Mouse (Mus musculus) limb, embryonic 10.5 days (tissue): ENCODE data around the gene Jarid2. TPM values are rescaled to one million over a fixed set of nuclear protein-coding genes. Genes with fewer than 3 reads are reported as not detected.
"Not testable (repeated sequence)": the region's sequence is repeated elsewhere in the genome, so short reads cannot be mapped to it uniquely, and the experiment has no call there.

Experiments used
- DNase-seq: peaks from one replicate; pipeline ENCODE4 v3.0.0-alpha.2; 2017; ENCODE audit warnings: low spot score
- H3K27ac ChIP-seq: fragments of 300-500 bp; sonication (generic); 2 replicates; pipeline ENCODE4 v1.5.1; 2016; ENCODE audit warnings: mild to moderate bottlenecking
- H3K27me3 ChIP-seq: fragments of 300-500 bp; sonication (generic); 2 replicates; pipeline ENCODE4 v1.6.1; 2016; ENCODE audit warnings: low read depth, mild to moderate bottlenecking; ENCODE audit not compliant: poor library complexity, severe bottlenecking
- H3K36me3 ChIP-seq: fragments of 300-500 bp; sonication (generic); 2 replicates; pipeline ENCODE4 v1.6.1; 2016; ENCODE audit warnings: mild to moderate bottlenecking, moderate library complexity
- H3K4me1 ChIP-seq: fragments of 300-500 bp; sonication (generic); 2 replicates; pipeline ENCODE4 v1.6.1; 2016
- H3K4me3 ChIP-seq: fragments of 300-500 bp; sonication (generic); 2 replicates; pipeline ENCODE4 v1.5.1; 2016; ENCODE audit warnings: mild to moderate bottlenecking, moderate library complexity
- H3K9me3 ChIP-seq: fragments of 300-500 bp; sonication (generic); replicated peaks from 2 replicates; pipeline ENCODE4 v1.6.1; 2016; ENCODE audit warnings: mild to moderate bottlenecking
- WGBS: fragments of 180-500 bp; shearing (Covaris S2); methylation state at CpG from one replicate; pipeline ENCODE4 v1.1.7; 2016; 5-methylcytosine and 5-hydroxymethylcytosine counted together
- polyA plus RNA-seq: library from polyadenylated mRNA; unstranded; fragments of >200 nt; fragmentation: Nextera tagmentation; extraction: Ambion mirVana; gene quantifications from 2 replicates; pipeline ENCODE4 v1.2.1, GENCODE M21; 2016

The Jarid2 gene
- polyA plus RNA-seq, 1 experiment from 2014 or later = 56.6 TPM

GRCm38 (mm10) chr13:44711882-44712281 is 17.4 kb upstream of the Jarid2 start:
- Histone ChIP-seq H3K27me3 (no peaks in the 10 kb centered on the region), H3K4me1 (peaks cover 31% of the 10 kb centered on the region), H3K36me3 (no peaks in the 10 kb centered on the region), H3K4me3 (no peak overlapping the region), H3K9me3 (no peaks in the 10 kb centered on the region), H3K27ac (no peak overlapping the region)
- no peak for DNase-seq
- WGBS = 22% methylated on average over 1 of the region's 1 CpGs

- no peaks in the 10 kb centered on the region for H3K27me3 ChIP-seq
- H3K9me3 ChIP-seq = no peaks in the 10 kb centered on the region
- H3K4me1 ChIP-seq = peaks cover 22% of the 10 kb centered on the region
- H3K36me3 ChIP-seq = no peaks in the 10 kb centered on the region
- 41% methylated on average over 10 of the region's 10 CpGs for WGBS
- no peak overlapping the region for H3K27ac ChIP-seq
- no peak overlapping the region for H3K4me3 ChIP-seq
- DNase-seq = no peak
Measured at GRCm38 (mm10) chr13:44715187-44715885, 13.9 kb upstream of the Jarid2 start.

GRCm38 (mm10) chr13:44717838-44718237 is 11.4 kb upstream of the Jarid2 start:
- Histone ChIP-seq H3K9me3 (no peaks in the 10 kb centered on the region), H3K27me3 (no peaks in the 10 kb centered on the region), H3K4me3 (no peak overlapping the region), H3K27ac (no peak overlapping the region), H3K4me1 (peaks cover 3% of the 10 kb centered on the region), H3K36me3 (no peaks in the 10 kb centered on the region)
- no peak for DNase-seq
- 94% methylated on average over 9 of the region's 9 CpGs for WGBS

- not testable (repeated sequence) for H3K27me3 ChIP-seq, DNase-seq, H3K36me3 ChIP-seq, H3K27ac ChIP-seq, H3K4me3 ChIP-seq, H3K4me1 ChIP-seq, H3K9me3 ChIP-seq
- WGBS = 92% methylated on average over 5 of the region's 5 CpGs
Measured at GRCm38 (mm10) chr13:44718465-44718864, 10.8 kb upstream of the Jarid2 start.

- Histone ChIP-seq H3K27ac (no peak overlapping the region), H3K4me1 (peaks cover 3% of the 10 kb centered on the region), H3K36me3 (no peaks in the 10 kb centered on the region), H3K27me3 (no peaks in the 10 kb centered on the region), H3K4me3 (no peak overlapping the region), H3K9me3 (no peaks in the 10 kb centered on the region)
- 91% methylated on average over 1 of the region's 1 CpGs for WGBS
- no peak for DNase-seq
Measured at GRCm38 (mm10) chr13:44720094-44720493, 9.2 kb upstream of the Jarid2 start.

- no peaks in the 10 kb centered on the region for H3K9me3 ChIP-seq
- WGBS = 86% methylated on average over 5 of the region's 5 CpGs
- no peaks in the 10 kb centered on the region for H3K4me1 ChIP-seq
- no peak overlapping the region for H3K27ac ChIP-seq
- DNase-seq = no peak
- no peaks in the 10 kb centered on the region for H3K27me3 ChIP-seq
- no peak overlapping the region for H3K4me3 ChIP-seq
- H3K36me3 ChIP-seq = no peaks in the 10 kb centered on the region
Measured at GRCm38 (mm10) chr13:44721891-44722547, 7.3 kb upstream of the Jarid2 start.

GRCm38 (mm10) chr13:44723522-44723921 is 5.8 kb upstream of the Jarid2 start:
- WGBS = 87% methylated on average over 9 of the region's 9 CpGs
- DNase-seq, H3K27me3 ChIP-seq, H3K4me3 ChIP-seq, H3K4me1 ChIP-seq, H3K27ac ChIP-seq, H3K9me3 ChIP-seq, H3K36me3 ChIP-seq: not testable (repeated sequence)

- Histone ChIP-seq H3K27me3 (no peaks in the 10 kb centered on the region), H3K9me3 (no peaks in the 10 kb centered on the region), H3K4me3 (no peak overlapping the region), H3K27ac (no peak overlapping the region), H3K4me1 (peaks cover 22% of the 10 kb centered on the region), H3K36me3 (no peaks in the 10 kb centered on the region)
- 46% methylated on average over 1 of the region's 1 CpGs for WGBS
- no peak for DNase-seq
Measured at GRCm38 (mm10) chr13:44728145-44728880, 961 bp upstream of the Jarid2 start.

- no peaks in the 10 kb centered on the region for H3K9me3 ChIP-seq
- H3K36me3 ChIP-seq = no peaks in the 10 kb centered on the region
- peak overlapping the region; percentile 71 for H3K4me3 ChIP-seq
- H3K4me1 ChIP-seq = peaks cover 38% of the 10 kb centered on the region
- WGBS = under 1% methylated on average over 84 of the region's 87 CpGs
- peak overlapping the region; percentile 97 for H3K27ac ChIP-seq
- no peaks in the 10 kb centered on the region for H3K27me3 ChIP-seq
- peak; percentile 98 for DNase-seq
Measured at GRCm38 (mm10) chr13:44730146-44730864, 1.0 kb downstream of the Jarid2 start.

- Histone ChIP-seq H3K4me1 (peaks cover 46% of the 10 kb centered on the region), H3K36me3 (no peaks in the 10 kb centered on the region), H3K4me3 (peak overlapping the region; percentile 71), H3K27ac (peak overlapping the region; percentile 97), H3K27me3 (no peaks in the 10 kb centered on the region), H3K9me3 (no peaks in the 10 kb centered on the region)
- DNase-seq = peak; percentile 88
- whole genome bisulfite sequencing = under 1% methylated on average over 36 of the region's 41 CpGs
Measured at GRCm38 (mm10) chr13:44730939-44731551, 1.8 kb downstream of the Jarid2 start.

- no peaks in the 10 kb centered on the region for H3K27me3 ChIP-seq
- under 1% methylated on average over 16 of the region's 16 CpGs for WGBS
- peaks cover 48% of the 10 kb centered on the region for H3K4me1 ChIP-seq
- H3K4me3 ChIP-seq = peak overlapping the region; percentile 71
- no peaks in the 10 kb centered on the region for H3K36me3 ChIP-seq
- peak; percentile 39 for DNase-seq
- no peaks in the 10 kb centered on the region for H3K9me3 ChIP-seq
- peak overlapping the region; percentile 97 for H3K27ac ChIP-seq
Measured at GRCm38 (mm10) chr13:44731727-44732441, 2.6 kb downstream of the Jarid2 start.

- Histone ChIP-seq H3K36me3 (no peaks in the 10 kb centered on the region), H3K27ac (peak overlapping the region; percentile 97), H3K9me3 (no peaks in the 10 kb centered on the region), H3K4me3 (peak overlapping the region; percentile 71), H3K27me3 (no peaks in the 10 kb centered on the region), H3K4me1 (peaks cover 51% of the 10 kb centered on the region)
- DNase-seq = no peak
- under 1% methylated on average over 7 of the region's 7 CpGs for WGBS
Measured at GRCm38 (mm10) chr13:44732442-44732974, 3.2 kb downstream of the Jarid2 start.
